Mouse (Mus musculus): ENCODE data around the gene Smagp.

DNA sequence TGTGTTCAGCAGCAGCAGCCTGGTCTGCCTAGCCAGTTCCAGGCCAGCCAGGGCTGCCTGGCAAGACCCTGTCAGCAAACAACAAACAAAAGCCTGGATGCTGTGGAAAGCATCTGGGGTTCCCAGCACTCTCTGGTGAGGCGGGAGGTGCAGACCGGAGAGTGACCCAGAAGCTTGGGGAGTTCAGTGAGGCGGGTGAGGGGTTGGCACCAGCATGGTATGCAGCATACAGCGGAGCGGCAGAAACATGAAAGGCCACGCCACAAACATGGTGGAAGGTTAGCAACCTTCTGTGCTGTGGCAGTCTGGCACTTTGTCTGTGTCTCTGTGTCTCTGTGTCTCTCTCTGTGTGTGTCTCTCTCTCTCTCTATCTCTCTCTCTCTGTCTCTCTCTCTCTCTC is 49.7 kb upstream of the Smagp start:
- no peak for TF ChIP-seq CTCF (IDR thresholded peaks at IDR 0.05; ENCODE audit: low read depth)
- TF ChIP-seq EP300 (optimal IDR thresholded peaks at IDR 0.05), result no peak

All from stomach, postnatal 0 days (tissue).